Mouse (Mus musculus) CH12F3 (cell line): Measurements from ENCODE around the gene Fam110a.

Experiments used
- in situ Hi-C: fragments of 300-500 bp; cut with MboI; formaldehyde crosslinking; loops from 2 replicates; pipeline ENCODE4 v1.14.3; 2020; ENCODE audit warnings: low sequenced_read_pairs

Gene Fam110a

DNA sequence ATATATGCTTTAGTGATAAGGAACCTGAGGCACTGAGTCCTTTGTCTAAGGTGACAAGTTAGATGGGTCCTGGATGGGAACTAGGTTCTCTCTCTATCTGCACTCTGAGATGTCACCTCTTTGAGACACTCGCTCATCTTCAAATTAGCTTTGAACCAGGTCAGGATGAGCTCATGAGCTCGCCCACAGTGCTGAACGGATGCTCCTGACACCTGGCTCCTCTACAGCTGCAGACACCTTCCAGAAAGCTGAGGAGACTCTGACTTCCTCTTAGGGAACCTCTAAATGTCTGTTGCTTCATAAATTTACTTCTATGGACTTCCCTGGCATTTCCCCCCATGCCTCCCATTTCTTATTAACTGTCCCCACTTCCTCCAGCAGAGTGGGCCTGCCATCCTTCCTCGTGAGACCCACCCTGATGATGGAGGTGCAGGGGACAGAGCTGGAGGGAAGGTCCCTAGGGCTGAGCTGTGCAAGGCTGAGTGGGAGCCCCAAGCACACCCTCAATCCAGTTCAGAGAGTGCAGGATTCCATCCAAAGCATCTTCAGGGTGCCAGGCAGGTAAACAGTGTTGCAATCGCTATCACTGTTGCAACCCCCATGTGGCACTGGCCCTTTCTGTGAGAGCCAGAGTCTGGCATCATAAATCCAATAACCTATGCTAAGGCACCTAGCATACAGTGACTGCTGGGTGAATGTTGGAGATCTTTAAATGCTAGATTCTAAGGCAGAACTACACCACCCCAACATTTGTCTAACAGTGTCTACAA lies 40.2 kb downstream of the Fam110a start:
- in situ Hi-C loops, result no loop called here

DNA sequence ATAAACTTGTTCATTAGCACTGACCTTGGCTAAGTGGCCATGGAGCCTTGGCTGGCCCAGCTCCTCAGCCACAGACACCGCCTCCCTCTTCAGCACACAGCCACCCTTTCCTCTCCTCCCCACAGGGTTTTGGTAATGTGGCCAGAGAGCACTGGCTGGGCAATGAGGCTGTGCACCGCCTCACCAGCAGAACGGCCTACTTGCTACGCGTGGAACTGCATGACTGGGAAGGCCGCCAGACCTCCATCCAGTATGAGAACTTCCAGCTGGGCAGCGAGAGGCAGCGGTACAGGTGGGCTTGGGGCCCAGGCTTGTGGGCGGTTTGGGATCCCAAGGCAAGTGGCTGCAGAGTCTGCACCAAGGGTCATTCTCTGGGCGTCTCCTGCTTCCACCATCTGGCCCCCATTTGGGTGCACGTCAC lies 41.2 kb downstream of the Fam110a start:
- in situ Hi-C loops, result no loop called here

DNA sequence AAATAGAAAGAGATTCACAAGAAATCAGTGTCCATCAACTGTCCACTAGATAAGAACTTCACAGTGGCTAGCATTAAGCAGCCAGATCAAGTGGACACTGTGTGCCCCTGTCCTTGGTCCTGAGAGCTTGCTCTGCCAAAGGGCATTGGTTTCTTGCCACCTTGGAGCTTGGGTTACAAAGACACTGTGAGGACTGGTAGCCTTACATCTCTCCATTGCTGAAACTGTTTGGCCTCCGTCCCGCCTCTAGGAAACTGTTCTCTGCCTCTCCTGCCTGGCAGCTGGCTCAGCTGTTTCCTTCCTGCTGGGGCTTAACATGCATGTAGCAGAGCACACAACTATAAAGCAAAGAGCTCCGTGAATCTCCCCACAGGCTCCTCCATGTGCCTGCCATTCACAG lies 42.1 kb downstream of the Fam110a start:
- in situ Hi-C loops, result no loop called here

DNA sequence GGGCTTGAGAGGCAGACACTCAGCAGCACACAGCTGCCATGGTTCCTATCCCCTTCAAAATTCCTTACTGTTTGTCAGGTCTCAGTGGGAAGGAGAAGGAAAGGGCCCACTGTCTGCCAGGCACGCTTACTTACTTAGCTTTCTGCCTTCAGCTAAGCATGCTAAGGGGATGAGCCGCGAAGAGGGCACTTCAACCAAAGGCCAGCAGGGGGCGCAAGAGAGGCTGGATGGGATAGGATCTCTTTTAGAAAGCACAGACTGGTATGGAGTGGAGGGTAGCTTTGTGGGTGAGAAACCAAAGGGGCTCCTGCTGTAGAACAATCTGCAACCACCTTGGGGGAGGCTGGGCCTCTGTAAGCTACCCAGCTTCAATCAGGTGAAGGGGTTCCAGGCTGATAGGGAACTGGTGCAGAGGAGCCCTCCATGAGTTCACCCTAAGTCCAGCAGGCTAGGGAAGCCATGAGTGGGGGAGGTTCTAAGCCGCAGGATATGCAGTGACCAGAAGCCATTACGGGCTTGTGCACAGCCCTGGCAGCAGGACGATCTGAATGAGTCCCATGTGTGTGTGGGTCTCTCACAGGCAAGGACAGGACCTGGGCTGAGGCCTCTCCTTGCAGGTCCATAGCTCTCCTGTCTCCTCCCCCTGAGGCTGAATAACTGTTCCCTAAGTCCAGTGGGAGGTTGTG lies 49.5 kb downstream of the Fam110a start:
- in situ Hi-C loops, result no loop called here

DNA sequence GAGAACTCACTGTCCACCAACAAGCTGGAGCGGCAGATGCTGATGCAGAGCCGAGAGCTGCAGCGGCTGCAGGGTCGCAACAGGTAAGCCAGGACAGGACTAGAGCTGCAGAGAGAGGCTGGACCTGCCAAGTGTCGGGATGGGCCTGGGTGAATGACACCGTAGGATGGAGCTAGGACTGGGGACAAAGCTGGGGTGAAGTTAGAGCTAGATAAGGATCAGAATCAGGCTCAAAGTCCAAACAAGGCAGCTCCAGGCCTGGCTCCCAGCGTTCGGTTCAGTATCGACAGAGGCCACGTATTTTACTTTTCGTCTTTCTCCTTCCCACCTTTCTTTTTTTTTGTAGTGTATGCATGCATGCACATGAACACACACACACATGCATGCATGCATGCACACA lies 52.9 kb downstream of the Fam110a start:
- in situ Hi-C loops, result no loop called here

DNA sequence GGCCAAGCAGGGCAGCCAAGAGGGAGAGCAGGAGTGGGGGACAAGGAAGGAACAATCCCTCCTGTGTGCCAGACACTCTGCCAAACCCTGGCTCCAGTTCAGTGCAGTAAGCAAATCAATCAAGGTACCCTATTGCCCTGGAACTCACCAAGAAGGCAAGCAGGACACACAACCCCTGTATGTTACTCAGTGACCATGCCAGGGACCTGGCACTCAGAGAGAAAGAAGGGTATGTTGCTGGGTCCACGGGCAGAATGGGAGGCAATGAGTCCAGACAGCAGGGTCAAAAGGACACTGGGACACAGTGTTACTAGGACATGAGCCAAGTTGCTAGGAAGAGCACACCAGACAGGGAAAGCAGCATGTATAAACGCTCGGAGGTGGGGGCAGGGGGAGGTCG lies 54.3 kb downstream of the Fam110a start:
- in situ Hi-C loops, result no loop called here

DNA sequence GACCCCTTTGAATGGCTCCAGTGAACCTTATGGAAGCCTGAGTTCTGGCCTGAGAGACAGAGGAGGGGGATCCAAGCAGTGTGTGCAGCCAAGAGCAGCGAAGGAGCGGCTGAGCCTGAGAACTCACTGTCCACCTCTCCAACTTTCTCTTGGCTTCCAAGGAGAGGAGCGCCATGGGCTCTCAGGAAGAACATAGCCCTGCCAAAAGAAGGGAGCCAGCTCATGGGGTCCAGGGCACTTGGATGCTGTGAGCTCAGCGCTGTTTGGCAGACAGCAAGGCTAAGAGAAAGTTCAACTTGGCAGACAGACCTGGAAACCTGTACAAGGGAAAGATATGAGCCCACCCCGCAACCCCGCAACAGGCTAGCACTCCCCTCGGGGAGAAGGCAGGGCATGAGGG lies 55.7 kb downstream of the Fam110a start:
- in situ Hi-C loops, result no loop called here

DNA sequence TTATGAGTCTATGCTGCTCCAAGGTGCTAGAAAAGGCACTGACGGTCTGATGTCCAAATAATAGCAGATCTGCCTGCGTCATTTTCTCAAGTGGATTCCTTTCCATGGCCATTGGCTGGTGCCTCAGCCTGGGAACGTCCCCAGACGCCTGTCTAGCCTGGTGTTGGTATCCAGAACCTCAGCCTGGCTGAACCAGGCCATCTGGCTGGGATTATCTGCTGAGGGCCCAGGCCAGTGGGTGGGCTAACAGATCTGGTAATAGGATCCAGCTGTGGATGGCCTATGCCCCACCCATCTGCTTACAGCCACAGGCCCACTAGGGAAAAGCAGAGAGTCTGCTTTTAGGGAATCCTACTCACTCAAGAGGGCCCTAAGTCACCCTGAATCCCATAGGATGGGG lies 58.4 kb downstream of the Fam110a start:
- in situ Hi-C loops, result no loop called here

DNA sequence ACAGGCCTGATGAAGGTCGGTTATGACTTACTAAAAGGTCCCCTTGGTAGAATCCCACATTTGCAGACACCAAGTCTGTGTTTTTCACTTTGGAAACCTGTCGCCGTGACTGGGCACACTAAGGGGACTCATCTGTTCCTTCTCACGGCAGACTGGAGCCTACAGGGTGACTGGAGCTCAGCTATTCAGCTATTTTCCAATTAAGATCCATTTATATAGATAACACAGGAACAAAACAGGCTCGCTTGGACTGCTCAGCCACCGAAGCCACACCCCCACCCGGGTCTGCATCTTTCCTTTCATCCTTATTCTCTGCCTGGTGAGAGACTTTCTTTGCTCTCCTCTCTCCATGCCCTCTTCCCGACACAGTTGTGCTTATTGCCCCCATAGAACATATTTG lies 59.0 kb downstream of the Fam110a start:
- in situ Hi-C loops, result no loop called here
